Mouse (Mus musculus) gastrocnemius, adult 18-20 months (tissue): Measurements from ENCODE around the gene Gm21863. TPM values are rescaled to one million over a fixed set of nuclear protein-coding genes. Genes with fewer than 3 reads are reported as not detected.
"Not testable (repeated sequence)": the region's sequence is repeated elsewhere in the genome, so short reads cannot be mapped to it uniquely, and the experiment has no call there.

Experiments used
- DNase-seq: peaks from one replicate; pipeline ENCODE4 v3.0.0; 2021; ENCODE audit warnings: low spot score
- long read RNA-seq, 2 experiments: library from polyadenylated mRNA; stranded (forward); transcript quantifications; one replicate each; pipeline ENCODE4 v2.0.0; 2021
- total RNA-seq, 2 experiments: library from RNA; stranded (reverse); gene quantifications; 2 replicates each; pipeline ENCODE4 v1.2.3; 2021

The Gm21863 gene
- not detected for total RNA-seq
- long read RNA-seq, experiment 1 = 0 reads
- long read RNA-seq, experiment 2 = 0 reads

GRCm38 (mm10) chr12:19953869-19954555 is at the start of gene Gm21863:
Gene Gm21863 (plus strand): TSS chr12:19954505.
- not testable (repeated sequence) for DNase-seq

- not testable (repeated sequence) for DNase-seq
These were observed 26.3 kb upstream of the Gm21863 start for GRCm38 (mm10) chr12:19928049-19928448.
